In genomic region chr7:58836855-58837606, GRCm38 (mm10) we compare ENCODE assay signal across 8 mouse cellular contexts.
DNase-seq lines count a peak whose midpoint lies in the region; ATAC-seq lines count a peak whose summit lies in the region.
"Not testable (repeated sequence)": the region's sequence is repeated elsewhere in the genome, so short reads cannot be mapped to it uniquely, and the experiment has no call there.

No protein-coding gene starts in this region.

- 0 out of 2 replicates have a peak, but pooled peaks have one; percentile 34 for ATAC-seq in erythroid progenitor cell, adult 5-6 weeks (replicated peaks; ENCODE audit: low FRiP score, poor library complexity, severe bottlenecking)
- ATAC-seq in hindbrain, embryonic 12.5 days (ENCODE audit: low FRiP score) = peak; percentile 19; the same call in 1 of the 2 replicates
- 0 out of 2 replicates have a peak, but pooled peaks have one; percentile 13 for ATAC-seq in liver, embryonic 16.5 days (ENCODE audit: low read depth)
- ATAC-seq in megakaryocyte-erythroid progenitor cell, adult 5-6 weeks (replicated peaks; ENCODE audit: low FRiP score, low TSS enrichment, poor library complexity, severe bottlenecking) = peak; percentile 61; the same call in 1 of the 2 replicates
- peak; percentile 72 for ATAC-seq in monocyte, adult 5-6 weeks (replicated peaks; ENCODE audit: insufficient number of reproducible peaks, low FRiP score, low TSS enrichment, poor library complexity, severe bottlenecking)

- not testable (repeated sequence) for H3K9ac ChIP-seq in hindbrain, embryonic 12.5 days; liver, embryonic 16.5 days (ENCODE audit: low read depth, low read length)

- not testable (repeated sequence) for H3K4me2 ChIP-seq in hindbrain, embryonic 12.5 days (replicated peaks); liver, embryonic 16.5 days (ENCODE audit: low read depth, low read length)

- peak; percentile 6 to 11 for DNase-seq in B cell, adult 2 months
- DNase-seq in testis, postnatal 14 days (ENCODE audit: low spot score) = peak; percentile 9
- DNase-seq in thymus, postnatal 36 days = peak; percentile 13 to 30

- not testable (repeated sequence) for H3K9me3 ChIP-seq in hindbrain, embryonic 12.5 days (replicated peaks); liver, embryonic 16.5 days (replicated peaks; ENCODE audit: control insufficient read depth, low read length)

- WGBS in hindbrain, embryonic 12.5 days = 94% methylated on average over 32 of the region's 32 CpGs
- WGBS in liver, embryonic 16.5 days (ENCODE audit: insufficient replicate concordance) = 44% methylated on average over 32 of the region's 32 CpGs

- not testable (repeated sequence) for H3K4me3 ChIP-seq in hindbrain, embryonic 12.5 days; liver, embryonic 16.5 days (ENCODE audit: low read depth, low read length)

- not testable (repeated sequence) for H3K36me3 ChIP-seq in hindbrain, embryonic 12.5 days; liver, embryonic 16.5 days (ENCODE audit: control insufficient read depth, insufficient read depth)

- not testable (repeated sequence) for H3K27me3 ChIP-seq in hindbrain, embryonic 12.5 days; liver, embryonic 16.5 days (ENCODE audit: control insufficient read depth, insufficient read depth, low read depth, low read length)

- not testable (repeated sequence) for H3K4me1 ChIP-seq in hindbrain, embryonic 12.5 days; liver, embryonic 16.5 days (ENCODE audit: control insufficient read depth, low read depth, low read length)

- H3K27ac ChIP-seq in hindbrain, embryonic 12.5 days; liver, embryonic 16.5 days (ENCODE audit: low read length): not testable (repeated sequence)

Comparison
In these comparisons a context has a peak if more than half of its experiments do, and no peak if none do; other contexts are left out.
1. ATAC-seq: peak in every context shown above with its lines; median percentile 72 in monocyte, adult 5-6 weeks; 61 in megakaryocyte-erythroid progenitor cell, adult 5-6 weeks; 34 in erythroid progenitor cell, adult 5-6 weeks; 19 in hindbrain, embryonic 12.5 days; 13 in liver, embryonic 16.5 days.